Mouse (Mus musculus) liver, postnatal 0 days (tissue): ENCODE measurements around the gene Vps37c. TPM values are rescaled to one million over a fixed set of nuclear protein-coding genes. Genes with fewer than 3 reads are reported as not detected.

Experiments used
- ATAC-seq: fragments of 200-750 bp; cut with Nextera tagmentation; 2 replicates; pipeline ENCODE4 v1.8.0; 2017; ENCODE audit warnings: mild to moderate bottlenecking, moderate library complexity
- DNase-seq: peaks from one replicate; pipeline ENCODE4 v3.0.0-alpha.2; 2016
- H3K27ac ChIP-seq: fragments of 300-500 bp; sonication (generic); 2 replicates; pipeline ENCODE4 v1.5.1; 2014; ENCODE audit warnings: antibody characterized with exemption, moderate library complexity, mild to moderate bottlenecking, low read depth
- H3K27me3 ChIP-seq: fragments of 300-500 bp; sonication (generic); 2 replicates; pipeline ENCODE4 v1.6.1; 2014; ENCODE audit warnings: low read length, control low read depth, mixed read lengths; ENCODE audit not compliant: insufficient read depth
- H3K36me3 ChIP-seq: fragments of 300-500 bp; sonication (generic); replicated peaks from 2 replicates; pipeline ENCODE4 v1.6.1; 2014; ENCODE audit warnings: mild to moderate bottlenecking, control low read depth, low read length, moderate library complexity, mixed read lengths; ENCODE audit not compliant: insufficient read depth
- H3K4me1 ChIP-seq: fragments of 300-500 bp; sonication (generic); 2 replicates; pipeline ENCODE4 v1.6.1; 2014; ENCODE audit warnings: antibody characterized with exemption, mild to moderate bottlenecking, control low read depth; ENCODE audit not compliant: insufficient read depth
- H3K4me2 ChIP-seq: fragments of 300-500 bp; sonication (generic); 2 replicates; pipeline ENCODE4 v1.6.1; 2014; ENCODE audit warnings: low read depth, mild to moderate bottlenecking, low read length, moderate library complexity, mixed read lengths
- H3K4me3 ChIP-seq: fragments of 300-500 bp; sonication (generic); 2 replicates; pipeline ENCODE4 v1.5.1; 2014; ENCODE audit warnings: low read depth, low read length
- H3K9ac ChIP-seq: fragments of 300-500 bp; sonication (generic); replicated peaks from 2 replicates; pipeline ENCODE4 v1.6.1; 2014; ENCODE audit warnings: mild to moderate bottlenecking, moderate library complexity
- H3K9me3 ChIP-seq: fragments of 300-500 bp; sonication (generic); 2 replicates; pipeline ENCODE4 v1.6.1; 2016; ENCODE audit warnings: mild to moderate bottlenecking, control low read depth, low read length, mixed read lengths
- CTCF ChIP-seq: sonication (generic); IDR thresholded peaks from 2 replicates; pipeline ENCODE4 v1.5.1; 2016; ENCODE audit warnings: antibody characterized with exemption, low read depth
- EP300 ChIP-seq: IDR thresholded peaks from 2 replicates; pipeline ENCODE4 v1.6.1; 2016; ENCODE audit warnings: antibody characterized with exemption, low read depth, mild to moderate bottlenecking
- WGBS: fragments of 180-500 bp; shearing (Covaris S2); extraction: QIAGEN DNeasy Blood & Tissue Kit; methylation state at CpG from one replicate; pipeline ENCODE4 v1.1.7; 2014; ENCODE audit not compliant: insufficient replicate concordance; 5-methylcytosine and 5-hydroxymethylcytosine counted together
- polyA plus RNA-seq: library from polyadenylated mRNA; unstranded; fragments of >200 nt; fragmentation: Nextera tagmentation; extraction: Ambion mirVana; gene quantifications from 2 replicates; pipeline ENCODE4 v1.2.1, GENCODE M21; 2015

Gene Vps37c
- polyA plus RNA-seq, 1 experiment from 2014 or later = 9.4 TPM

GRCm38 (mm10) chr19:10691660-10692059 lies 3.1 kb downstream of the Vps37c start:
- Histone ChIP-seq H3K36me3 (no peaks in the 10 kb centered on the region), H3K9ac (peak overlapping the region; percentile 35; the same call in 1 of the 2 replicates), H3K9me3 (no peaks in the 10 kb centered on the region), H3K4me2 (peak overlapping the region; percentile 30), H3K4me1 (peaks cover 63% of the 10 kb centered on the region), H3K27me3 (no peaks in the 10 kb centered on the region), H3K4me3 (0 out of 2 replicates have a peak overlapping the region, but pooled peaks have one; percentile 3), H3K27ac (peak overlapping the region; percentile 97)
- ATAC-seq = no peak
- TF ChIP-seq EP300 (no peak), CTCF (no peak)
- 45% methylated on average over 3 of the region's 3 CpGs for WGBS
- no peak for DNase-seq

GRCm38 (mm10) chr19:10692361-10692760 lies 3.8 kb downstream of the Vps37c start:
- Histone ChIP-seq H3K4me2 (no peak overlapping the region), H3K9me3 (no peaks in the 10 kb centered on the region), H3K27ac (no peak overlapping the region), H3K36me3 (no peaks in the 10 kb centered on the region), H3K9ac (no peak overlapping the region), H3K4me3 (no peak overlapping the region), H3K27me3 (no peaks in the 10 kb centered on the region), H3K4me1 (peaks cover 68% of the 10 kb centered on the region)
- WGBS = 73% methylated on average over 4 of the region's 4 CpGs
- DNase-seq (no peak), ATAC-seq (no peak)
- TF ChIP-seq EP300 = no peak
- no peak for TF ChIP-seq CTCF

GRCm38 (mm10) chr19:10693926-10694682 lies 5.6 kb downstream of the Vps37c start:
- Histone ChIP-seq H3K4me2 (no peak overlapping the region), H3K36me3 (no peaks in the 10 kb centered on the region), H3K27ac (peak overlapping the region; percentile 81), H3K9ac (no peak overlapping the region), H3K4me1 (peaks cover 78% of the 10 kb centered on the region), H3K27me3 (no peaks in the 10 kb centered on the region), H3K9me3 (no peaks in the 10 kb centered on the region), H3K4me3 (no peak overlapping the region)
- DNase-seq (no peak), ATAC-seq (no peak)
- WGBS = 60% methylated on average over 10 of the region's 10 CpGs
- TF ChIP-seq CTCF = no peak
- TF ChIP-seq EP300 = no peak

- ATAC-seq = no peak
- 64% methylated on average over 7 of the region's 7 CpGs for WGBS
- no peak for DNase-seq
- H3K27me3 ChIP-seq = no peaks in the 10 kb centered on the region
- H3K27ac ChIP-seq = peak overlapping the region; percentile 31; the same call in 1 of the 2 replicates
- H3K9ac ChIP-seq = no peak overlapping the region; the same call in 1 of the 2 replicates
- TF ChIP-seq CTCF (no peak), EP300 (no peak)
- H3K4me3 ChIP-seq = no peak overlapping the region
- no peak overlapping the region for H3K4me2 ChIP-seq
- H3K4me1 ChIP-seq = peaks cover 77% of the 10 kb centered on the region
- H3K9me3 ChIP-seq = no peaks in the 10 kb centered on the region
- no peaks in the 10 kb centered on the region for H3K36me3 ChIP-seq
These were observed 7.3 kb downstream of the Vps37c start for GRCm38 (mm10) chr19:10695801-10696200.

GRCm38 (mm10) chr19:10698131-10698991 lies 9.8 kb downstream of the Vps37c start:
- peak overlapping the region; percentile 2; the same call in 1 of the 2 replicates for H3K4me3 ChIP-seq
- H3K4me2 ChIP-seq = peak overlapping the region; percentile 49
- H3K36me3 ChIP-seq = 0 out of 2 replicates have a peak, but pooled peaks cover 2% of the 10 kb centered on the region
- peak; percentile 50 for ATAC-seq
- H3K27ac ChIP-seq = peak overlapping the region; percentile 80
- peaks cover 84% of the 10 kb centered on the region for H3K4me1 ChIP-seq
- TF ChIP-seq CTCF (no peak), EP300 (no peak)
- WGBS = 34% methylated on average over 9 of the region's 9 CpGs
- peak overlapping the region; percentile 58 for H3K9ac ChIP-seq
- peak; percentile 57 for DNase-seq
- no peaks in the 10 kb centered on the region for H3K9me3 ChIP-seq
- no peaks in the 10 kb centered on the region for H3K27me3 ChIP-seq

- Histone ChIP-seq H3K27me3 (no peaks in the 10 kb centered on the region), H3K36me3 (0 out of 2 replicates have a peak, but pooled peaks cover 4% of the 10 kb centered on the region), H3K27ac (peak overlapping the region; percentile 80; the same call in 1 of the 2 replicates), H3K4me1 (peaks cover 76% of the 10 kb centered on the region), H3K9ac (peak overlapping the region; percentile 17), H3K4me2 (peak overlapping the region; percentile 49; the same call in 1 of the 2 replicates), H3K9me3 (no peaks in the 10 kb centered on the region), H3K4me3 (no peak overlapping the region)
- no peak for DNase-seq
- TF ChIP-seq EP300 (no peak), CTCF (no peak)
- WGBS = 32% methylated on average over 9 of the region's 9 CpGs
- no peak for ATAC-seq
These were observed 11.3 kb downstream of the Vps37c start for GRCm38 (mm10) chr19:10699851-10700250.
